Mouse (Mus musculus): ENCODE data around the gene Nfil3. TPM values are rescaled to one million over a fixed set of nuclear protein-coding genes. Genes with fewer than 3 reads are reported as not detected.
A peak's percentile ranks its signal among the peaks of the same experiment; 100 is the strongest.

The Nfil3 gene
- polyA plus RNA-seq, 1 experiment, result 9.6 TPM

- WGBS, result 15% methylated on average over 7 of the region's 7 CpGs
- no peaks in the 10 kb centered on the region for H3K27me3 ChIP-seq (ENCODE audit: control insufficient read depth, insufficient read depth, low read length)
- TF ChIP-seq POLR2A (IDR thresholded peaks at IDR 0.05; ENCODE audit: borderline replicate concordance, insufficient read depth, low read length) (no peak), CTCF (IDR thresholded peaks at IDR 0.05; ENCODE audit: borderline replicate concordance, insufficient read depth, low read depth, low read length) (no peak)
- H3K4me3 ChIP-seq (replicated peaks; ENCODE audit: insufficient read depth, low read depth, low read length), result no peak overlapping the region
- H3K27ac ChIP-seq (ENCODE audit: insufficient read depth, low read length), result no peak overlapping the region
- peaks cover 13% of the 10 kb centered on the region for H3K4me1 ChIP-seq (ENCODE audit: control insufficient read depth, insufficient read depth, low read length)
- peak; percentile 40 to 62 for DNase-seq
Measured at GRCm38 (mm10) chr13:53008489-53009184, 27.8 kb upstream of the Nfil3 start.

GRCm38 (mm10) chr13:53007781-53008180 is 26.9 kb upstream of the Nfil3 start:
- no peak for TF ChIP-seq CTCF (IDR thresholded peaks at IDR 0.05; ENCODE audit: borderline replicate concordance, insufficient read depth, low read depth, low read length)
- TF ChIP-seq POLR2A (IDR thresholded peaks at IDR 0.05; ENCODE audit: borderline replicate concordance, insufficient read depth, low read length), result no peak
- H3K27ac ChIP-seq (ENCODE audit: insufficient read depth, low read length), result no peak overlapping the region
- 14% methylated on average over 3 of the region's 3 CpGs for WGBS
- H3K4me3 ChIP-seq (replicated peaks; ENCODE audit: insufficient read depth, low read depth, low read length), result no peak overlapping the region
- H3K4me1 ChIP-seq (ENCODE audit: control insufficient read depth, insufficient read depth, low read length), result peaks cover 13% of the 10 kb centered on the region
- peak; percentile 60 to 76 for DNase-seq
- no peaks in the 10 kb centered on the region for H3K27me3 ChIP-seq (ENCODE audit: control insufficient read depth, insufficient read depth, low read length)

- DNase-seq, result no peak
- TF ChIP-seq CTCF (IDR thresholded peaks at IDR 0.05; ENCODE audit: borderline replicate concordance, insufficient read depth, low read depth, low read length) (no peak), POLR2A (IDR thresholded peaks at IDR 0.05; ENCODE audit: borderline replicate concordance, insufficient read depth, low read length) (no peak)
- WGBS, result 62% methylated on average over 3 of the region's 3 CpGs
- H3K27ac ChIP-seq (ENCODE audit: insufficient read depth, low read length), result no peak overlapping the region
- no peaks in the 10 kb centered on the region for H3K27me3 ChIP-seq (ENCODE audit: control insufficient read depth, insufficient read depth, low read length)
- H3K4me3 ChIP-seq (replicated peaks; ENCODE audit: insufficient read depth, low read depth, low read length), result no peak overlapping the region
- H3K4me1 ChIP-seq (ENCODE audit: control insufficient read depth, insufficient read depth, low read length), result peaks cover 4% of the 10 kb centered on the region
Measured at GRCm38 (mm10) chr13:53003286-53003685, 22.4 kb upstream of the Nfil3 start.

GRCm38 (mm10) chr13:53001511-53001935 is 20.6 kb upstream of the Nfil3 start:
- WGBS, result 75% methylated on average over 2 of the region's 2 CpGs
- no peaks in the 10 kb centered on the region for H3K4me1 ChIP-seq (ENCODE audit: control insufficient read depth, insufficient read depth, low read length)

GRCm38 (mm10) chr13:53000481-53000880 is 19.6 kb upstream of the Nfil3 start:
- no peaks in the 10 kb centered on the region; the same call in 1 of the 2 replicates for H3K4me1 ChIP-seq (ENCODE audit: control insufficient read depth, insufficient read depth, low read length)
- no peak for TF ChIP-seq POLR2A (IDR thresholded peaks at IDR 0.05; ENCODE audit: borderline replicate concordance, insufficient read depth, low read length)
- no peak for TF ChIP-seq CTCF (IDR thresholded peaks at IDR 0.05; ENCODE audit: borderline replicate concordance, insufficient read depth, low read depth, low read length)
- 95% methylated on average over 2 of the region's 2 CpGs for WGBS

More at GRCm38 (mm10) chr13:53001511-53001935, 20.6 kb upstream of the Nfil3 start:
- DNase-seq, result no peak
- Histone ChIP-seq H3K27me3 (ENCODE audit: control insufficient read depth, insufficient read depth, low read length) (no peaks in the 10 kb centered on the region), H3K4me3 (replicated peaks; ENCODE audit: insufficient read depth, low read depth, low read length) (no peak overlapping the region), H3K27ac (ENCODE audit: insufficient read depth, low read length) (no peak overlapping the region)
- TF ChIP-seq POLR2A (IDR thresholded peaks at IDR 0.05; ENCODE audit: borderline replicate concordance, insufficient read depth, low read length) (no peak), CTCF (IDR thresholded peaks at IDR 0.05; ENCODE audit: borderline replicate concordance, insufficient read depth, low read depth, low read length) (no peak)

GRCm38 (mm10) chr13:52998541-52998940 is 17.7 kb upstream of the Nfil3 start:
- Histone ChIP-seq H3K27ac (ENCODE audit: insufficient read depth, low read length) (no peak overlapping the region), H3K4me1 (ENCODE audit: control insufficient read depth, insufficient read depth, low read length) (no peaks in the 10 kb centered on the region; the same call in 1 of the 2 replicates), H3K27me3 (ENCODE audit: control insufficient read depth, insufficient read depth, low read length) (no peaks in the 10 kb centered on the region), H3K4me3 (replicated peaks; ENCODE audit: insufficient read depth, low read depth, low read length) (no peak overlapping the region)
- WGBS, result 95% methylated on average over 10 of the region's 10 CpGs
- TF ChIP-seq CTCF (IDR thresholded peaks at IDR 0.05; ENCODE audit: borderline replicate concordance, insufficient read depth, low read depth, low read length) (no peak), POLR2A (IDR thresholded peaks at IDR 0.05; ENCODE audit: borderline replicate concordance, insufficient read depth, low read length) (no peak)
- no peak for DNase-seq

More at GRCm38 (mm10) chr13:53000481-53000880, 19.6 kb upstream of the Nfil3 start:
- no peak overlapping the region for H3K4me3 ChIP-seq (replicated peaks; ENCODE audit: insufficient read depth, low read depth, low read length)
- no peaks in the 10 kb centered on the region for H3K27me3 ChIP-seq (ENCODE audit: control insufficient read depth, insufficient read depth, low read length)
- DNase-seq, result no peak
- H3K27ac ChIP-seq (ENCODE audit: insufficient read depth, low read length), result no peak overlapping the region

- Histone ChIP-seq H3K4me3 (replicated peaks; ENCODE audit: insufficient read depth, low read depth, low read length) (no peak overlapping the region), H3K4me1 (ENCODE audit: control insufficient read depth, insufficient read depth, low read length) (no peaks in the 10 kb centered on the region; the same call in 1 of the 2 replicates), H3K27ac (ENCODE audit: insufficient read depth, low read length) (no peak overlapping the region), H3K27me3 (ENCODE audit: control insufficient read depth, insufficient read depth, low read length) (no peaks in the 10 kb centered on the region)
- 60% methylated on average over 2 of the region's 2 CpGs for WGBS
- peak in 1 of 2 experiments; percentile 16 for DNase-seq
- TF ChIP-seq CTCF (IDR thresholded peaks at IDR 0.05; ENCODE audit: borderline replicate concordance, insufficient read depth, low read depth, low read length) (no peak), POLR2A (IDR thresholded peaks at IDR 0.05; ENCODE audit: borderline replicate concordance, insufficient read depth, low read length) (no peak)
Measured at GRCm38 (mm10) chr13:52997806-52998205, 16.9 kb upstream of the Nfil3 start.

- Histone ChIP-seq H3K4me3 (replicated peaks; ENCODE audit: insufficient read depth, low read depth, low read length) (no peak overlapping the region), H3K27me3 (ENCODE audit: control insufficient read depth, insufficient read depth, low read length) (no peaks in the 10 kb centered on the region), H3K27ac (ENCODE audit: insufficient read depth, low read length) (no peak overlapping the region), H3K4me1 (ENCODE audit: control insufficient read depth, insufficient read depth, low read length) (no peaks in the 10 kb centered on the region; the same call in 1 of the 2 replicates)
- TF ChIP-seq POLR2A (IDR thresholded peaks at IDR 0.05; ENCODE audit: borderline replicate concordance, insufficient read depth, low read length) (no peak), CTCF (IDR thresholded peaks at IDR 0.05; ENCODE audit: borderline replicate concordance, insufficient read depth, low read depth, low read length) (no peak)
- no peak for DNase-seq
- 41% methylated on average over 8 of the region's 8 CpGs for WGBS
Measured at GRCm38 (mm10) chr13:52996201-52996600, 15.3 kb upstream of the Nfil3 start.

Data from cerebellum, adult 2 months (tissue).